Mouse (Mus musculus) G1E (cell line): ENCODE measurements around the gene Tex38.

Experiments
- CTCF ChIP-seq: IDR thresholded peaks from 2 replicates; pipeline ENCODE4 v1.5.1; 2012; ENCODE audit warnings: low read depth, low read length, inconsistent platforms, mixed read lengths
- TAL1 ChIP-seq: conservative IDR thresholded peaks from 2 replicates; pipeline ENCODE4 v1.6.1; 2012; ENCODE audit warnings: low read depth, low read length, inconsistent platforms, mixed read lengths

- TF ChIP-seq CTCF (no peak), TAL1 (no peak)
Observed at GRCm38 (mm10) chr4:115828572-115828902, 47.7 kb upstream of the Tex38 start.
